Mouse (Mus musculus) forebrain, embryonic 10.5 days (tissue): ENCODE data around the gene H6pd. TPM values are rescaled to one million over a fixed set of nuclear protein-coding genes. Genes with fewer than 3 reads are reported as not detected.
A peak's percentile ranks its signal among the peaks of the same experiment; 100 is the strongest.

Source experiments
- DNase-seq: peaks from one replicate; pipeline ENCODE4 v3.0.0-alpha.2; 2017; ENCODE audit warnings: low spot score; ENCODE audit errors: extremely low spot score
- H3K27ac ChIP-seq: fragments of 300-500 bp; sonication (generic); 2 replicates; pipeline ENCODE4 v1.5.1; 2016; ENCODE audit warnings: mild to moderate bottlenecking
- H3K27me3 ChIP-seq: fragments of 300-500 bp; sonication (generic); 2 replicates; pipeline ENCODE4 v1.6.1; 2016; ENCODE audit warnings: mild to moderate bottlenecking; ENCODE audit not compliant: poor library complexity, severe bottlenecking
- H3K36me3 ChIP-seq: fragments of 300-500 bp; sonication (generic); replicated peaks from 2 replicates; pipeline ENCODE4 v1.6.1; 2016; ENCODE audit warnings: mild to moderate bottlenecking, moderate library complexity
- H3K4me1 ChIP-seq: fragments of 300-500 bp; sonication (generic); 2 replicates; pipeline ENCODE4 v1.6.1; 2016
- H3K4me3 ChIP-seq: fragments of 300-500 bp; sonication (generic); 2 replicates; pipeline ENCODE4 v1.5.1; 2016; ENCODE audit warnings: mild to moderate bottlenecking, moderate library complexity
- H3K9me3 ChIP-seq: fragments of 300-500 bp; sonication (generic); 2 replicates; pipeline ENCODE4 v1.6.1; 2016; ENCODE audit warnings: mild to moderate bottlenecking, moderate library complexity
- WGBS: fragments of 180-500 bp; shearing (Covaris S2); methylation state at CpG from one replicate; pipeline ENCODE4 v1.1.7; 2016; 5-methylcytosine and 5-hydroxymethylcytosine counted together
- polyA plus RNA-seq: library from polyadenylated mRNA; unstranded; fragments of >200 nt; fragmentation: Nextera tagmentation; extraction: Ambion mirVana; gene quantifications from 2 replicates; pipeline ENCODE4 v1.2.1, GENCODE M21; 2016

H6pd gene
- polyA plus RNA-seq, 1 experiment from 2014 or later, result 3.0 TPM

DNA sequence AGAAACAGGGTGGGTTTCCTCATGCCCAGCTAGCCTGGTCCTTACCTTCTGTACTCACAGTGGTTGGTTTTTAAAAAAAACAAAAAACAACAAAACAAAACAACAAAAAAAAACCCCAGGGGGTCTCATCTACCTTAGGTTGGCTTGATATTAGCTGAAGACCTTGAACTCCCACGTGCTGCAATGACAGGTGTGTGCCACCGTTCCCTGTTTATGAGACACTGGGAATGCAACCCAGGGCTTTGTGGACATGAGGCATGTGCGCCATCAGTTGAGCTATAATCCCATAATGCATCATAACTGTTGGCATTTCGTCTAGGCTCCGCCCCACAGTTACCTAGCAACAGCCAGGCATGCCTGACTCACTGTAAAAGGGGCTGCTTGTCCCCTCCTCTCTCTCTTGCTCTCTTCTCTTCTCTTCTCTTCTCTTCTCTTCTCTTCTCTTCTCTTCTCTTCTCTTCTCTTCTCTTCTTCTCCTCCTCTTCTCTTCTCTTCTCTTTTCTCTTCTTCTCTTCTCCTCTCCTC lies 33.0 kb downstream of the H6pd start:
- Histone ChIP-seq H3K9me3 (no peaks in the 10 kb centered on the region), H3K4me1 (peaks cover 41% of the 10 kb centered on the region), H3K27ac (no peak overlapping the region), H3K27me3 (peaks cover 32% of the 10 kb centered on the region), H3K4me3 (no peak overlapping the region), H3K36me3 (no peaks in the 10 kb centered on the region)
- DNase-seq, result no peak
- WGBS, result 79% methylated on average over 5 of the region's 5 CpGs

GRCm38 (mm10) chr4:149975291-149975690 lies 33.5 kb downstream of the H6pd start:
- no peak for DNase-seq
- Histone ChIP-seq H3K4me3 (no peak overlapping the region), H3K9me3 (no peaks in the 10 kb centered on the region), H3K27me3 (peaks cover 30% of the 10 kb centered on the region), H3K36me3 (no peaks in the 10 kb centered on the region), H3K27ac (no peak overlapping the region), H3K4me1 (peaks cover 36% of the 10 kb centered on the region)
- 66% methylated on average over 8 of the region's 8 CpGs for WGBS

DNA sequence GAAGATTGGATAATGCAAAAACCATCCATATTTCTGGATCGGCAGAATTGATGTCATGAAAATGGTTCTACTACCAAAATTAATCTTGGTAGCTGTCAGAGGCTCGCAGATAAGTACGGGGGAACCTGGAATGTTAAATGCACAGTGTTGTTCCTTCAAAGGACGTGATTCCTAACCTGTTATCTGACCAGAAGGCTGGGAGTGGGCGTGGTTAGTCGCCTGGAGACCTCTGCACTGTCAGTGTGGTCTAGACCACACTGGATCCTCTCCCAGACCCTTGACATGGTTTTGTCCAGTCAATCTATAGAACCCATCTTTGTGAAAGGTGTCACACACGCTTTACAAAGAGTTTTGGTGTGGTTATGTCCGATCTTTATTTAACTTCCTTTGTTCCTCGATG lies 37.4 kb downstream of the H6pd start:
- H3K27ac ChIP-seq, result no peak overlapping the region
- 80% methylated on average over 9 of the region's 9 CpGs for WGBS
- H3K27me3 ChIP-seq, result peaks cover 35% of the 10 kb centered on the region
- peaks cover 18% of the 10 kb centered on the region for H3K4me1 ChIP-seq
- no peak overlapping the region for H3K4me3 ChIP-seq
- DNase-seq, result no peak
- H3K36me3 ChIP-seq, result no peaks in the 10 kb centered on the region
- no peaks in the 10 kb centered on the region for H3K9me3 ChIP-seq

- H3K4me1 ChIP-seq, result peaks cover 24% of the 10 kb centered on the region; the same call in 1 of the 2 replicates
- H3K27ac ChIP-seq, result no peak overlapping the region
- no peaks in the 10 kb centered on the region for H3K9me3 ChIP-seq
- H3K27me3 ChIP-seq, result peaks cover 40% of the 10 kb centered on the region
- H3K36me3 ChIP-seq, result no peaks in the 10 kb centered on the region
- no peak for DNase-seq
- H3K4me3 ChIP-seq, result no peak overlapping the region
- 57% methylated on average over 6 of the region's 6 CpGs for WGBS
Measured at GRCm38 (mm10) chr4:149968526-149968925, 40.3 kb downstream of the H6pd start.

DNA sequence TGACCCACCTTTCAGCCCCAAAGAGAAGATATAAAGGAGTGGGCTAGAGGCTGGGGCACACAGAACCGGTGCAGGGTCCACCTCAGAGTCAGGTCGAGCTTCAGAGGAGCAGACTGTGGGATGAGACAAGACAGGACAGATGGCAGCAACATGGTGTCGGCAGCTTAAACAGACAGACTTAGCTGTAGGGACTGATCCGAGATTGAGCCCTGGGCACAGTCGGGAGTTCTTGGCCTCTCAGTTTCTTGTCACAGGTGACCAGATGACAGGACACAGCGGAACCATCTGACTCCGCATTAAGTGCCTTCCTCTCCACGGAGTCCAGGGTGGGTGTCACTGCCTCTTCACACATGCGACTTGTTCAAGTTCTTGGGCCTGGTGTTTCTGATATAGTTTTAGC lies 41.9 kb downstream of the H6pd start:
- H3K4me1 ChIP-seq, result peaks cover 24% of the 10 kb centered on the region; the same call in 1 of the 2 replicates
- WGBS, result 87% methylated on average over 9 of the region's 9 CpGs
- no peaks in the 10 kb centered on the region; the same call in 1 of the 2 replicates for H3K9me3 ChIP-seq
- peaks cover 40% of the 10 kb centered on the region for H3K27me3 ChIP-seq
- H3K4me3 ChIP-seq, result no peak overlapping the region
- no peak overlapping the region for H3K27ac ChIP-seq
- no peaks in the 10 kb centered on the region for H3K36me3 ChIP-seq
- no peak for DNase-seq

GRCm38 (mm10) chr4:149966252-149966651 lies 42.6 kb downstream of the H6pd start:
- DNase-seq, result no peak
- Histone ChIP-seq H3K36me3 (no peaks in the 10 kb centered on the region), H3K9me3 (no peaks in the 10 kb centered on the region; the same call in 1 of the 2 replicates), H3K4me1 (peaks cover 24% of the 10 kb centered on the region; the same call in 1 of the 2 replicates), H3K4me3 (no peak overlapping the region), H3K27ac (no peak overlapping the region), H3K27me3 (peaks cover 40% of the 10 kb centered on the region)
- 89% methylated on average over 5 of the region's 5 CpGs for WGBS

GRCm38 (mm10) chr4:149965672-149966071 lies 43.2 kb downstream of the H6pd start:
- H3K9me3 ChIP-seq, result no peaks in the 10 kb centered on the region; the same call in 1 of the 2 replicates
- H3K36me3 ChIP-seq, result no peaks in the 10 kb centered on the region
- peaks cover 24% of the 10 kb centered on the region; the same call in 1 of the 2 replicates for H3K4me1 ChIP-seq
- no peak overlapping the region for H3K4me3 ChIP-seq
- peaks cover 40% of the 10 kb centered on the region for H3K27me3 ChIP-seq
- WGBS, result 76% methylated on average over 6 of the region's 6 CpGs
- no peak overlapping the region; the same call in 1 of the 2 replicates for H3K27ac ChIP-seq
- no peak for DNase-seq

DNA sequence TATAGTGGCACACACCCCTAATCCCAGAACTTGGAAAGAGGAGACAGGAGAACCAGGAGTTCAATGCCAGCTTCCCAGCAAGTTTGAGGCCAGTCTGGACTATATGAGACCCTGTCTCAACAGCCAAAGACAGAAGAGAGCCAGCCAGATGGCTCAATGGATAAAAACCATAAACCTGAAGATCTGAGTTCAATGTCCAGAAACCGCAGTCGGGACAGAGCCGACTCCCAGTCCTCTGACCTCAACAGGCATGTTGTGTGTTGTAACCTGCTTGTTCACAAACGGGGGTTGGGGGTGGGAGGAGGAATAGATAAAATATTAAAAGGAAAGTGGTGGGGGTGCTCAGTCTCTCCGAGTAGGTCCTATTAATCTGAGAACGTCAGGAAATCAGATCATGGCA lies 43.6 kb downstream of the H6pd start:
- H3K9me3 ChIP-seq, result no peaks in the 10 kb centered on the region; the same call in 1 of the 2 replicates
- no peaks in the 10 kb centered on the region for H3K36me3 ChIP-seq
- H3K27me3 ChIP-seq, result peaks cover 36% of the 10 kb centered on the region
- H3K4me1 ChIP-seq, result peaks cover 24% of the 10 kb centered on the region
- H3K27ac ChIP-seq, result no peak overlapping the region; the same call in 1 of the 2 replicates
- 82% methylated on average over 6 of the region's 6 CpGs for WGBS
- DNase-seq, result no peak
- no peak overlapping the region for H3K4me3 ChIP-seq

- Histone ChIP-seq H3K4me1 (peaks cover 28% of the 10 kb centered on the region), H3K27me3 (peaks cover 32% of the 10 kb centered on the region), H3K27ac (0 out of 2 replicates have a peak overlapping the region, but pooled peaks have one; percentile 12), H3K4me3 (no peak overlapping the region), H3K9me3 (no peaks in the 10 kb centered on the region; the same call in 1 of the 2 replicates), H3K36me3 (no peaks in the 10 kb centered on the region)
- DNase-seq, result no peak
- WGBS, result 54% methylated on average over 3 of the region's 3 CpGs
Measured at GRCm38 (mm10) chr4:149964770-149965169, 44.1 kb downstream of the H6pd start.

GRCm38 (mm10) chr4:149964285-149964684 lies 44.5 kb downstream of the H6pd start:
- Histone ChIP-seq H3K27ac (no peak overlapping the region), H3K27me3 (peaks cover 27% of the 10 kb centered on the region), H3K36me3 (no peaks in the 10 kb centered on the region), H3K9me3 (no peaks in the 10 kb centered on the region; the same call in 1 of the 2 replicates), H3K4me1 (peaks cover 29% of the 10 kb centered on the region), H3K4me3 (no peak overlapping the region)
- 79% methylated on average over 8 of the region's 8 CpGs for WGBS
- DNase-seq, result no peak

GRCm38 (mm10) chr4:149960391-149960790 lies 48.4 kb downstream of the H6pd start:
- 91% methylated on average over 7 of the region's 7 CpGs for WGBS
- H3K4me3 ChIP-seq, result no peak overlapping the region
- H3K4me1 ChIP-seq, result peaks cover 32% of the 10 kb centered on the region
- peaks cover 29% of the 10 kb centered on the region for H3K27me3 ChIP-seq
- DNase-seq, result no peak
- no peak overlapping the region for H3K27ac ChIP-seq
- H3K36me3 ChIP-seq, result no peaks in the 10 kb centered on the region
- no peaks in the 10 kb centered on the region; the same call in 1 of the 2 replicates for H3K9me3 ChIP-seq

DNA sequence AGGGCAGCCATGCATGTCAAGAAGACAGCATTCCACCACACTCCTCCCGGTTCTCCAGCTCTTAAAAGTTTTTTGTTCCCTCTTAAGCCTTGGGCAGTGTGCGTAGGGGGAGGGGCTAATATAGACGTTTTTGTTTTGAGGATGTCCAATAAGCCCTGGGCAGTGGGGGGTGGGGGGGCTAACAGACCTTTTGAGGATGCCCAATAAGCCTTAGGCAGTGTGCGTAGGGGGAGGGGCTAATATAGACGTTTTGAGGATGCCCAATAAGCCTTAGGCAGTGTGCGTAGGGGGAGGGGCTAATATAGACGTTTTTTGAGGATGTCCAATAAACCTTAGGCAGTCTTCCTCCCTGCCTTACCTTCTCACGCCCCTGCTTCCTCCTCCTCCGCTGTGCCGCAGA lies 49.0 kb downstream of the H6pd start:
- Histone ChIP-seq H3K27ac (no peak overlapping the region), H3K4me1 (peaks cover 32% of the 10 kb centered on the region), H3K27me3 (peaks cover 35% of the 10 kb centered on the region), H3K36me3 (no peaks in the 10 kb centered on the region), H3K4me3 (no peak overlapping the region), H3K9me3 (no peaks in the 10 kb centered on the region; the same call in 1 of the 2 replicates)
- 64% methylated on average over 10 of the region's 10 CpGs for WGBS
- no peak for DNase-seq

DNA sequence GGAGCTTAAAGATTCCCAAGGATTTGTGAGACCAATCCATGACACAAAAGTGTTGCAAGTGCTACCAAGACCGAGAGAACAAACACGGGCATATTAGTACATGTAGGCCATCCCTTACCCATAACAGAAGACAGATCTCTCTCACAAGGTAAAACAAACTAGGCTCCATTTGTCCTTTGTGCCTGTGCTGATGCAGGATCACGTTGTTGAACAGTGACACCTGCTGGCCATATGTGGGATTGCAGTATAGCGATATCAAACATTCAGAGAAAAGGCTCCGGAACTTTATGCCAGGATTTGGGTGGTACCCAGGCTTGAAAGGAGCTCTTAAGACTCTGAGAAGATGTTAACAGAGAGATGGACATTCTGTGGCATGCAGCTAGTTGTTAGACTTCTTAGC lies 50.3 kb downstream of the H6pd start:
- Histone ChIP-seq H3K4me1 (peaks cover 36% of the 10 kb centered on the region), H3K36me3 (no peaks in the 10 kb centered on the region), H3K4me3 (no peak overlapping the region), H3K27ac (peak overlapping the region; percentile 44; the same call in 1 of the 2 replicates), H3K27me3 (peaks cover 47% of the 10 kb centered on the region), H3K9me3 (no peaks in the 10 kb centered on the region; the same call in 1 of the 2 replicates)
- 9% methylated on average over 5 of the region's 5 CpGs for WGBS
- DNase-seq, result peak; percentile 81
